Mouse (Mus musculus) myocyte (in vitro differentiated cells): ENCODE results near the gene Sh3d19.
A peak's percentile ranks its signal among the peaks of the same experiment; 100 is the strongest.

Source experiments
- CEBPB ChIP-seq: IDR thresholded peaks from 2 replicates; pipeline ENCODE4 v1.6.1; 2011; ENCODE audit warnings: mild to moderate bottlenecking, moderate library complexity; ENCODE audit not compliant: poor library complexity, insufficient read depth, severe bottlenecking
- E2F4 ChIP-seq: IDR thresholded peaks from one replicate; pipeline ENCODE4 v1.6.1; 2011; ENCODE audit warnings: mild to moderate bottlenecking, control low read depth, moderate library complexity; ENCODE audit not compliant: insufficient read depth
- MAX ChIP-seq: IDR thresholded peaks from one replicate; pipeline ENCODE4 v1.6.1; 2011; ENCODE audit warnings: low read depth, mild to moderate bottlenecking, control low read depth
- MYOD1 ChIP-seq, 3 experiments: IDR thresholded peaks; one replicate each; pipeline ENCODE4 v1.6.1; 2011; ENCODE audit warnings: control low read depth in 2 of 3, low read depth in 2 of 3, mild to moderate bottlenecking in 2 of 3, moderate library complexity in 1 of 3; ENCODE audit not compliant: insufficient read length in 2 of 3, control insufficient read depth in 1 of 3
- POLR2A ChIP-seq: IDR thresholded peaks from one replicate; pipeline ENCODE4 v1.6.1; 2011; ENCODE audit warnings: low read depth, mild to moderate bottlenecking, control low read depth, moderate library complexity; ENCODE audit not compliant: insufficient read length
- POLR2AphosphoS2 ChIP-seq: IDR thresholded peaks from one replicate; pipeline ENCODE4 v1.6.1; 2011; ENCODE audit warnings: low read depth, control low read depth; ENCODE audit not compliant: insufficient read length
- SRF ChIP-seq: IDR thresholded peaks from one replicate; pipeline ENCODE4 v1.6.1; 2011; ENCODE audit warnings: low read depth; ENCODE audit not compliant: control insufficient read depth, insufficient read length
- TCF12 ChIP-seq: IDR thresholded peaks from one replicate; pipeline ENCODE4 v1.6.1; 2011; ENCODE audit warnings: mild to moderate bottlenecking, control low read depth; ENCODE audit not compliant: poor library complexity, insufficient read depth, severe bottlenecking
- TCF3 ChIP-seq: IDR thresholded peaks from one replicate; pipeline ENCODE4 v1.6.1; 2011; ENCODE audit warnings: low read depth, control low read depth; ENCODE audit not compliant: insufficient read length
- USF1 ChIP-seq: IDR thresholded peaks from one replicate; pipeline ENCODE4 v1.6.1; 2011; ENCODE audit warnings: low read depth, mild to moderate bottlenecking, control low read depth, moderate library complexity

DNA sequence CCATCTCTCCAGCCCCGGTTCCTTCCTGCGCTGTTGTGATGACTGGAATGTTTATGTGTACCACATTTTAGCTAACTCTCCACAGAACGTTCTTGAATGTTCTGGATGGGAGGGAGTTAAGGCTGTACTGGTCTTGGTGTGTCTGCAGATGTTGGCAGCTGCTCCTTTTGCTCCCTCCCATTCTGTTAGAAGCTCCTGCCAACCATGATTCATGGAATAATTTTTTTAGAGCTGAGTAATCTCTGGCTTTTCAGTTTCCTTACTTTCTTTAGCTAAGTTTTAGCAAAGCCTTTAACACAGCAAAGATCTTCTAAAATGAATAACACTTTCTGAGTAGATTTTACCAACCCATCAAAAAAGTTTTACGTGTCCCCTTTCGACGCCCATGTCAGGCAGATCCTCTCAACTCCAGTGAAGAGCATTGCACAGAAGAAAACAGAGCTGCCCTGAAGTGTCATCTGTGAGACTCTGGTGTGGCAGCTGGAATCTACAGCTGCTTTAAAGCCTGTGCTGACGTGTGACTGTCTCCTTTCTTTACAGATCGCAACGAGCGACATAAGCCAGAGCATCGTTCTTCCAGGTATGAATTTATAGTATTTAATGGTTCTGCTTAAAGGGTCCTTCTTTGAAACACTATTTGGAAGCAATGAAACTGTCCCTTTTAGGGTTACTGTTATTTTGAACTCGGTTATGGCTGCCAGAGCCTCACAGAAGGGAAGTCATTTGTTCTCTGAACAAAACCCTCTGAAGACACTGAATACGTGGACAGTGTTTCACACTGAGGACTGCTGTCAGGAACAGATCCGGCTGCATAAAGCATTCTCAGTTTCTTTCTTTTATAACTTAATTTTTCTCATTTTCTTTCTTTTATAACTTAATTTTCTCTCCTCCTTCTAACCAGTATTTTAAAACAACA lies 69.6 kb downstream of the Sh3d19 start:
- no peak for TF ChIP-seq POLR2A
- peak in 2 of 3 experiments; percentile 9 to 31 for TF ChIP-seq MYOD1 (IDR thresholded peaks at IDR 0.05; ENCODE audit: control insufficient read depth in 1 of 3, insufficient read length in 2 of 3, low read depth in 2 of 3)
- TF ChIP-seq POLR2AphosphoS2 = no peak
- no peak for TF ChIP-seq E2F4
- no peak for TF ChIP-seq CEBPB
- TF ChIP-seq USF1 = no peak
- no peak for TF ChIP-seq TCF3
- no peak for TF ChIP-seq SRF
- no peak for TF ChIP-seq TCF12
- TF ChIP-seq MAX = no peak
